Mouse (Mus musculus) thymus, adult 2 months (tissue): ENCODE measurements around the gene Lancl2.

Experiments used
- CTCF ChIP-seq: fragments of 200-500 bp; IDR thresholded peaks from 2 replicates; pipeline ENCODE4 v1.5.1; 2012; ENCODE audit warnings: mild to moderate bottlenecking, control low read depth, low read length, moderate library complexity, borderline replicate concordance; ENCODE audit not compliant: control insufficient read depth, poor library complexity, insufficient read depth; ENCODE audit errors: extremely low read depth
- POLR2A ChIP-seq: fragments of 200-500 bp; IDR thresholded peaks from 2 replicates; pipeline ENCODE4 v1.6.1; 2012; ENCODE audit warnings: mild to moderate bottlenecking, low read length, control low read depth, moderate library complexity; ENCODE audit not compliant: control insufficient read depth, poor library complexity, insufficient read depth; ENCODE audit errors: extremely low read depth

- TF ChIP-seq CTCF (no peak), POLR2A (no peak)
Observed at GRCm38 (mm10) chr6:57703703-57704102, 1.4 kb downstream of the Lancl2 start.
